27 mouse cellular contexts compared by ENCODE assay signal in genomic region chr6:119707911-119708310, GRCm38 (mm10).
A peak's percentile ranks its signal among the peaks of the same experiment; 100 is the strongest.
DNase-seq lines count a peak whose midpoint lies in the region; ATAC-seq and TF ChIP-seq lines count a peak whose summit lies in the region.
"Had no signal": no experiment of that assay in that cellular context is flagged by ENCODE, and none has a peak within 500 bp of the region (broad histone marks: within the 10 kb centered on the region; RNA-seq: fewer than 3 reads in every experiment).

No protein-coding gene starts in this region.

- intact Hi-C loops in heart, adult 2 months (cut with DNase I) = loop anchor here (2.0 kb wide), 1 partner anchor 217 kb away; no protein-coding TSS in a partner anchor

- no peaks in the 10 kb centered on the region for H3K4me1 ChIP-seq in heart, adult 2 months (ENCODE audit: control insufficient read depth, insufficient read depth, low read length)
- H3K4me1 ChIP-seq: embryonic facial prominence, embryonic 10.5 days; embryonic facial prominence, embryonic 13.5 days; forebrain, embryonic 12.5 days; forebrain, embryonic 15.5 days; hindbrain, embryonic 10.5 days had no signal

- no peaks in the 10 kb centered on the region; the same call in 1 of the 2 replicates for H3K79me2 ChIP-seq in heart, adult 2 months (replicated peaks; ENCODE audit: control insufficient read depth, insufficient read depth, low read length)

- no peaks in the 10 kb centered on the region for H3K27me3 ChIP-seq in heart, adult 2 months (ENCODE audit: control insufficient read depth, insufficient read depth, low read length)
- H3K27me3 ChIP-seq: CH12.LX; embryonic facial prominence, embryonic 13.5 days; forebrain, embryonic 12.5 days; forebrain, embryonic 15.5 days; Patski had no signal

- ATAC-seq in cerebellum, adult (ENCODE audit: insufficient number of reproducible peaks, low FRiP score, low TSS enrichment) = no peak
- ATAC-seq: forebrain, embryonic 15.5 days; hindbrain, postnatal 0 days; inflammation-experienced regulatory T-cells, adult 6 months; intestine, embryonic 16.5 days; Patski had no signal

- H3K36me3 ChIP-seq in heart, adult 2 months (ENCODE audit: control insufficient read depth, insufficient read depth, low read length) = peaks cover 3% of the 10 kb centered on the region
- H3K36me3 ChIP-seq: embryonic facial prominence, embryonic 10.5 days; forebrain, embryonic 12.5 days had no signal

- 81% methylated on average over 5 of the region's 5 CpGs for WGBS in heart, adult 2 months

- no peak for TF ChIP-seq POLR2A in heart, adult 2 months (IDR thresholded peaks at IDR 0.05; ENCODE audit: insufficient read depth, low read depth, low read length)

- TF ChIP-seq EP300 in heart, adult 2 months (IDR thresholded peaks at IDR 0.05; ENCODE audit: insufficient read depth, low read depth, low read length) = no peak

- H3K27ac ChIP-seq in heart, adult 2 months = no peak overlapping the region
- H3K27ac ChIP-seq: embryonic facial prominence, embryonic 10.5 days; embryonic facial prominence, embryonic 13.5 days; forebrain, embryonic 12.5 days; forebrain, embryonic 15.5 days; hindbrain, embryonic 10.5 days; hindbrain, embryonic 14.5 days; hindbrain, postnatal 0 days had no signal

- no peak for TF ChIP-seq CTCF in heart, adult 2 months (IDR thresholded peaks at IDR 0.05)

- H3K4me3 ChIP-seq in heart, adult 2 months = no peak overlapping the region
- H3K4me3 ChIP-seq: embryonic facial prominence, embryonic 10.5 days; embryonic facial prominence, embryonic 13.5 days; erythroblast, embryonic 14.5 days; forebrain, embryonic 12.5 days; forebrain, embryonic 15.5 days; hindbrain, embryonic 10.5 days had no signal

- H3K9ac ChIP-seq in heart, adult 2 months (ENCODE audit: low read depth, low read length) = no peak overlapping the region
- H3K9ac ChIP-seq: embryonic facial prominence, embryonic 13.5 days; forebrain, embryonic 12.5 days; forebrain, embryonic 15.5 days; hindbrain, embryonic 14.5 days had no signal

- DNase-seq in cerebellum, adult 11-12 months = peak; percentile 23
- DNase-seq in cerebellum, adult 18-20 months = peak; percentile 42 to 43
- DNase-seq in cerebellum, adult 9-10 months = peak; percentile 64
- DNase-seq in cerebellum, postnatal 25 days = peak; percentile 17 to 35
- DNase-seq in adrenal gland, adult 2 months = no peak
- no peak for DNase-seq in frontal cortex, postnatal 10 days (ENCODE audit: low spot score in 2 of 2)
- DNase-seq in heart, adult 2 months = no peak
- DNase-seq: adrenal gland, postnatal 14 days; B cell, adult 2 months; embryo, embryonic 11 days; gastrocnemius, postnatal 10 days; gastrocnemius, postnatal 36 days; kidney, adult 18-20 months; kidney, adult 9 months had no signal

Comparison
In these comparisons a context has a peak if more than half of its experiments do, and no peak if none do; other contexts are left out.
1. DNase-seq: peak in cerebellum, adult 11-12 months (single experiment), cerebellum, adult 18-20 months (2 of 2), cerebellum, adult 9-10 months (single experiment) and cerebellum, postnatal 25 days (2 of 2); none in adrenal gland, adult 2 months (single experiment), frontal cortex, postnatal 10 days (0 of 2) and heart, adult 2 months (0 of 2).